Mouse (Mus musculus) midbrain, embryonic 16.5 days (tissue): Measurements from ENCODE around the gene Kdm4d. TPM values are rescaled to one million over a fixed set of nuclear protein-coding genes. Genes with fewer than 3 reads are reported as not detected.

Experiments used
- ATAC-seq: fragments of 200-750 bp; cut with Nextera tagmentation; 2 replicates; pipeline ENCODE4 v1.8.0; 2017; ENCODE audit warnings: moderate TSS enrichment
- H3K27ac ChIP-seq: fragments of 300-500 bp; sonication (generic); 2 replicates; pipeline ENCODE4 v1.5.1; 2014; ENCODE audit warnings: mild to moderate bottlenecking, low read length, mixed read lengths
- H3K27me3 ChIP-seq: fragments of 300-500 bp; sonication (generic); 2 replicates; pipeline ENCODE4 v1.6.1; 2014; ENCODE audit warnings: low read depth, low read length, mixed read lengths; ENCODE audit not compliant: control insufficient read depth, insufficient read depth
- H3K36me3 ChIP-seq: fragments of 300-500 bp; sonication (generic); 2 replicates; pipeline ENCODE4 v1.6.1; 2014; ENCODE audit warnings: mild to moderate bottlenecking, low read length, moderate library complexity, mixed read lengths; ENCODE audit not compliant: control insufficient read depth, insufficient read depth
- H3K4me1 ChIP-seq: fragments of 300-500 bp; sonication (generic); 2 replicates; pipeline ENCODE4 v1.6.1; 2014; ENCODE audit warnings: mild to moderate bottlenecking, low read length, mixed read lengths; ENCODE audit not compliant: control insufficient read depth, insufficient read depth
- H3K4me2 ChIP-seq: fragments of 300-500 bp; sonication (generic); 2 replicates; pipeline ENCODE4 v1.6.1; 2014; ENCODE audit warnings: mild to moderate bottlenecking, low read length, mixed read lengths
- H3K4me3 ChIP-seq: fragments of 300-500 bp; sonication (generic); 2 replicates; pipeline ENCODE4 v1.5.1; 2014; ENCODE audit warnings: low read depth, mild to moderate bottlenecking, low read length, moderate library complexity, mixed read lengths
- H3K9ac ChIP-seq: fragments of 300-500 bp; sonication (generic); 2 replicates; pipeline ENCODE4 v1.6.1; 2014; ENCODE audit warnings: low read depth, low read length, mixed read lengths
- H3K9me3 ChIP-seq: fragments of 300-500 bp; sonication (generic); replicated peaks from 2 replicates; pipeline ENCODE4 v1.6.1; 2014; ENCODE audit warnings: mild to moderate bottlenecking, low read length, mixed read lengths; ENCODE audit not compliant: control insufficient read depth, poor library complexity, severe bottlenecking
- WGBS: fragments of 180-500 bp; shearing (Covaris S2); extraction: QIAGEN DNeasy Blood & Tissue Kit; methylation state at CpG from one replicate; pipeline ENCODE4 v1.1.7; 2014; 5-methylcytosine and 5-hydroxymethylcytosine counted together
- polyA plus RNA-seq: library from polyadenylated mRNA; unstranded; fragments of >200 nt; fragmentation: Nextera tagmentation; extraction: Ambion mirVana; gene quantifications from 2 replicates; pipeline ENCODE4 v1.2.1, GENCODE M21; 2015

Gene Kdm4d
- polyA plus RNA-seq, result 0.63 and 1.3 TPM in 2 replicates

DNA sequence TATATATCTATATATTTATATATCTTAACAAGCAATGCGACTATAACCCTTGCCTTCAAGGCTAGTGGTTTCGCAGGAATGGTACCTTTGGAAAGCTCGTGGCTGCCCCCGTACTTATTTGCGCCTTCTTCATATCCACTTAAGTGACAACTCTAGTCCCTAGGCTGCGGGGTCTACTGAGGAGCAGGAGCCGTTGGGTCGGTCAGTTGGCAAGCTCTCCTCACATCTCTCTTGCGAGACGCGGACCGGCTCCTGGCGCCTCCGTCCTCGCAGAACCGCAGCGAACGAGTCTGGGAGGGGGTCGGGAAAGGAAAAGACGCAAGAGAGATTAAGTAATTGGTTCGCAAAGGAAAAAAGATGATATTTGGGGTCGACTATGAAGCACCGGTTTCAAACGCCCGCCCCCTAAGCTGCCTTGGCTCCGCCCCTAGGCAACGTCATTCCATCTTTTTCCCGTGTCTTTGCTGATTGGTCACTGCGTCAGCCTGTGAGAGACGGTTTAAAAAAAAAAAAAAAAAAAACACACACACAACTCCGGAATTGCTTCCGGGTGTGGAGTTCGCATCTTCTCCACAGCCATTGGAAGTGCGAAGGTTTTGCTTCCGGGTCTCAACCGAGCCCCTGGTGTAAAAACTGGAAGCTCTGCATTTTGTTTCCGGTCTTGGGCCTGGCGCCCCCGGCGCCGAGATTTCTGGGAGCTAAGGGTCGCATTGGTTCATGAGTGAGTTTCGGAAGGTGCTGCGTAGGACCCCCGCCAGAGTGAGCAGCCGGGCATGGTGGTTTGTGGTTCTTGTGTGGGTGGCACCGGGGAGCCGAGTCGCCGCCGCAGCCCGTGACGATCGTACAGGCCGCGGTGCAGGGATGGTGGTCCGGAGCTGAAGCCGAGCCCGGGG is at the start of gene Kdm4d, which contains the start of gene Cwc15:
Gene Kdm4d, minus strand, starts transcription at position 460 of the 893 bp plus-strand sequence.
Gene Cwc15, plus strand, starts transcription at position 595 of the 893 bp plus-strand sequence.
- Histone ChIP-seq H3K36me3 (peaks cover 23% of the 10 kb centered on the region), H3K27ac (peak within 1 kb of the TSS; percentile 78), H3K9me3 (no peaks in the 10 kb centered on the region), H3K4me3 (peak within 1 kb of the TSS; percentile 90), H3K27me3 (no peaks in the 10 kb centered on the region), H3K9ac (peak within 1 kb of the TSS; percentile 86), H3K4me2 (peak within 1 kb of the TSS; percentile 92), H3K4me1 (peaks cover 7% of the 10 kb centered on the region)
- peak; percentile 99 for ATAC-seq
- WGBS, result under 1% methylated on average over 59 of the region's 59 CpGs

DNA sequence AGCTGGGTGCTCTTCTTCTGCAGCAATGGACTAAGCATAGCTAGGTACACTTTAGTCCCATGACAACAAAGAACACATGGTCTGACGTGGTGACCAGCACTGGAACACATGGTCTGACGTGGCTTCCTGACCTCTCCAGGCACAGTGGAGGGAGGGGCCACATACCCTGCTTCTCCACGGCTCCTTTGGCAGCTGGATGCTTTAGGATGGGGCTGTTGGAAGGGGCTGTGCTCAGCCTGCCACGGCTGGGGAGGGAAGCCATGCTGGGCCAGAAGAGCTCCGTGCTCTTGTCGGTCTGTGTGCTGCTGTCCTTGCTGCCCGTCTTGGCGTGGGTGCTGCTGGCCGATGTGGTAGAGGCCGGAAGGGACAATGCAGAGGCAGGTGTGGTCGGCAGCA is 48.1 kb upstream of the Kdm4d start:
- no peak overlapping the region for H3K9ac ChIP-seq
- no peak overlapping the region for H3K27ac ChIP-seq
- no peaks in the 10 kb centered on the region for H3K27me3 ChIP-seq
- WGBS, result 84% methylated on average over 11 of the region's 11 CpGs
- no peak overlapping the region for H3K4me3 ChIP-seq
- H3K4me2 ChIP-seq, result no peak overlapping the region
- no peak for ATAC-seq
- no peaks in the 10 kb centered on the region for H3K9me3 ChIP-seq
- peaks cover 15% of the 10 kb centered on the region for H3K36me3 ChIP-seq
- no peaks in the 10 kb centered on the region for H3K4me1 ChIP-seq

DNA sequence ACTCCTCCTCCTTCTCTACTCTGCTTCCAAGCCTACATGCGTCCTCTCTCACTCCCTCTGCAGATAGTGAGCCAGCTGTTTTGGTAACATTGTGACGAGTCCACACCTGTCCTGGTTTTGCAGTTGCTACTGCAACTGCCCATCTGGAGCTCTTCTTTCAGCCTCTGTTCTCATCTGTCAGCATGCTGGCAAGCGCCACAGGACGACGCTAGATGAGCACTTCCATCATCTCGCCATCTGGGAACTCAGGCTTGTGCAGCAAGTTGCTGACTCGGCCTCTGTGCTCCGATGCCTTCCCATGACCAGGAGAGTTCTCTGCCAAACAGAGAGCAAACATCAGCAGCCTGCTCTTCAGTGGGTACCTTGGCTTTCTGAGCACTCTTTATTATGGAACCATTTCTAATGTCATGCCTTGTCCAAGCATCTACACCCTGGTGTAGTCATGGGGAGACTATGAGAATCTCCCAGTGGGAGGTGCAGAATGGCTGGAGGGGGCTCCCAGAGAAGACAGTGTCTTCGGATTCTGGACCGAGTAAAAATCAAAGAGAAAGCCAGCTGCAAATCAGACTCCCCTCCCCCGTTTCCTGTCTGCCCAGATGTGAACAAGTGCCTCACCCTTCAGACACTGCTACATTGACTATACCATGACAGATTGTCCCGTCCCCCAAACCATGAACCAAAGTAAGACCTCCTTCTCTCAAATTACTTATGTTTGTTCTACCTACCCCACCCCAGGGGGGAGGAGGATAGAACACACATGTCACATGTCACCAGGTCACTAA is 47.5 kb upstream of the Kdm4d start:
- H3K36me3 ChIP-seq, result peaks cover 17% of the 10 kb centered on the region
- 88% methylated on average over 12 of the region's 12 CpGs for WGBS
- no peak overlapping the region for H3K9ac ChIP-seq
- no peaks in the 10 kb centered on the region for H3K4me1 ChIP-seq
- no peak for ATAC-seq
- no peak overlapping the region for H3K27ac ChIP-seq
- no peak overlapping the region for H3K4me3 ChIP-seq
- H3K27me3 ChIP-seq, result no peaks in the 10 kb centered on the region
- H3K4me2 ChIP-seq, result no peak overlapping the region
- no peaks in the 10 kb centered on the region for H3K9me3 ChIP-seq

DNA sequence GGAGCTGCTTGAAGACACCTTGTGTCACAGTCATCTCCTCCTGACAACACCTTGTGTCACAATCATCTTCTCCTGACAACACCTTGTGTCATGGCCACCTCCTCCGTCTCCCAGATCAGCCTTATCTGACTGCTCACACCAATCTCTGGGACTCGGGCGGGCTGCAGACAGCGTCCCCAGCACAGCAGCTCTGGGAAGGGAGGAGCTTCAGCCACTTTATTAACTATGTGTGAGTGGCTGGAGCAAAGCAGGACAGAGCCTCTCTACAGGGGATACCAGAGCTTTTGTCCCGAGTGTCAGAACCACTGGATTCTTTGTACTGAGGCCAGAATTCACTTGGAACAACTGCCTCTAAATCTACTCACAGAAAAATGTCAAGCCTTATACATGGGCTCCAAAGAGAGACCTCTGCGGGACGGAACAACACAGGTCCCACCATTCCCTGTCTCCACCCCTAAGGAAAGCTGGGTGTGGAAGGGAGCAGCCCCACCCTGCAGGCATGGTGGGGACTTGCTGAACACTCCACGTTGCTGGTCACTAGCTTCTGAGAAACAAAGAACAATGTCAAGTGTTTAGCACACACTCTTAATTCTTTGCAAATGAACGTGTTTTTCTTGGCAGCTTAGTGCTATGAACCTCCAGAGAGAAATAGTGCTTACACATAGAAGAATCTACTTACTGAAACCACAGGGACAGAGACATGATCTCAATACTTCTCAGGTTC is 43.9 kb upstream of the Kdm4d start:
- Histone ChIP-seq H3K4me1 (no peaks in the 10 kb centered on the region), H3K27me3 (no peaks in the 10 kb centered on the region), H3K36me3 (peaks cover 13% of the 10 kb centered on the region), H3K9me3 (no peaks in the 10 kb centered on the region), H3K27ac (no peak overlapping the region), H3K4me2 (no peak overlapping the region), H3K9ac (no peak overlapping the region), H3K4me3 (no peak overlapping the region)
- 64% methylated on average over 9 of the region's 9 CpGs for WGBS
- ATAC-seq, result no peak

DNA sequence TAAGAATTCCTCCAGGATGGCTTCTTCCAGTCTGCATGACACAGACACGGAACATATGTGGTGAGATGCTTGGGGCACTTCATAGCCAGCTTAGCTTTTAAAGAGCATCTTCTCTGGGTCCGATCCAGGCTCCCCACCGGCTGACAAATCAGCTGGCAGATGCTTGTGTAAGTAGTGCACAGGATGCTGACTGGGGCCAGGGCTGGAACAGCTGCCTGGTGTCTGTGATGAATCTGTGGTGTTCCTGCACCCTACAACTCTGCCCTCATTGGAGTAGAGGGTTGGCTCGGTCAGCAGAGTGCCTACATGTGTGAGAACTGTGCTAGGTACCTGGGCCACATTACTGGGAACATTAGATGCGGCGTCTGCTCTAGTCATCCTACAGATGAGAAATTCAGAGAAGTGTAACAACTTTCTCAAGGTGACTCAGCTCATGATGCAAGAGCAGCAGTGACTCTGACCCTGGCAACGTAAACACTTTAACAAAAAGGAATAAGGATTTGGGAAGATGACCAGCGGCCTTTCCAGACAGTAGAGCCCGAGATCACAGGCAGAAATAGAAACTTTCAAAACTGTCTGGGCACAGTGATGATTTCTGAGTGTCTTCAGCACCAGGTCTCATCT is 34.7 kb upstream of the Kdm4d start:
- H3K27me3 ChIP-seq, result no peaks in the 10 kb centered on the region
- H3K4me3 ChIP-seq, result no peak overlapping the region
- H3K4me1 ChIP-seq, result no peaks in the 10 kb centered on the region; the same call in 1 of the 2 replicates
- 87% methylated on average over 9 of the region's 9 CpGs for WGBS
- no peak overlapping the region for H3K4me2 ChIP-seq
- no peaks in the 10 kb centered on the region for H3K9me3 ChIP-seq
- no peak overlapping the region for H3K9ac ChIP-seq
- H3K36me3 ChIP-seq, result no peaks in the 10 kb centered on the region
- no peak overlapping the region for H3K27ac ChIP-seq
- ATAC-seq, result no peak

DNA sequence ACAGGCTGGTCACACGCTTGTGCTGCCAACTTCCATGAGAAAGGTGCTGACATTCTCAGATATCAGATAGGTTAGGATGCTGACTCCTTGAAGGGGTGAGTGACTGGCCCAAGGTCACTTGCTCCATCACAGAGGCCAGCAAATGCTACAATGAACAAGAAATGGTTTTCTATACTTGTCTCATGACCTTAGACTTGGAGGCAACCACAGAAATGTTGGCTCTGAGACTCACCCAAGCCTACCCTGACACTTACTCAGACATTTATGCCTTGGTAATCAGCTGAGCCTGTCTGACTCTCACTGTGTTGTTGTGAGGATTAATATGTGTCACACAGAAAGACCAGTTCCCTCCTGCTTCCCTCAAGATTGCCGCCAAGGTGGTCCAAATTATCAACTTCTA is 33.4 kb upstream of the Kdm4d start:
- no peak overlapping the region for H3K4me2 ChIP-seq
- no peak overlapping the region for H3K4me3 ChIP-seq
- no peaks in the 10 kb centered on the region; the same call in 1 of the 2 replicates for H3K4me1 ChIP-seq
- no peaks in the 10 kb centered on the region for H3K27me3 ChIP-seq
- no peak for ATAC-seq
- H3K9ac ChIP-seq, result no peak overlapping the region
- 93% methylated on average over 2 of the region's 2 CpGs for WGBS
- H3K36me3 ChIP-seq, result no peaks in the 10 kb centered on the region
- no peak overlapping the region for H3K27ac ChIP-seq
- H3K9me3 ChIP-seq, result no peaks in the 10 kb centered on the region

DNA sequence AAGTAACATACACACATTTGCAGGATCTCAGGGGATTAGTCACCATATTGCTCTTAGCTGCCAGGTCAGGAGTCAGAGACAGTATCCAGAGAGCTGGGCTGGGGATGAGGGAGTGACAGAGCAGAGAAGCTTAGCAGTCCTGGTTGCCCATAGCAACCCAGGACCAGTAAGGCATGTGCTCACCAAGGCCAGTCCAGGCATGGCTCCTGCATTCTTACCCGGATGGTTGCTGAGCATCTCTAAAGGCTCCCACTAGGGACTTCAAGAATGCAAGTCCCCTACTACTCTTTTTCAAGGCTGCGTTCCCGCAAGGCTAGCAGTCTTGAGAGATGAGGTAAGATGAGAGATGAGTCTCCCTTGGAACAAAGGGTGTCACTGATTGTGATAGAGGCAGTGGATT is 32.0 kb upstream of the Kdm4d start:
- Histone ChIP-seq H3K4me3 (no peak overlapping the region), H3K4me2 (no peak overlapping the region), H3K9me3 (no peaks in the 10 kb centered on the region), H3K4me1 (no peaks in the 10 kb centered on the region; the same call in 1 of the 2 replicates), H3K36me3 (no peaks in the 10 kb centered on the region), H3K9ac (no peak overlapping the region), H3K27me3 (no peaks in the 10 kb centered on the region), H3K27ac (no peak overlapping the region)
- peak; percentile 91 for ATAC-seq
- 12% methylated on average over 3 of the region's 3 CpGs for WGBS

DNA sequence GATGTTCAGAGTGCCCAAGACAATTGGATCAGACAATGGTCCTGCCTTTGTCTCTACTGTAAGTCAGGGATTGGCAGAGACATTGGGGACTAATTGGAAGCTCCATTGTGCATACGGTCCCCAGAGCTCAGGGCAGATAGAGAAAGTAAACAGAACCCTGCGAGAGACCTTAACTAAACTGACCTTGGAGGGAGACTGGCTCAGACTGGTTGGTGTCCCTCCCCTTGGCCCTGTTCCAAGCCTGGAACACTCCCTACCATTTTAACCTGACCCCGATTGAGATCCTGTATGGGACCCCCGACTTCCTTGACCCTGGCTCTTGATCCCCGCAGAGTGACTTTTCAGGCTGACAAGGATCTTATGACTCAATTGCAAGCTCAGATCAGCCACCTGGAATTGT is 29.7 kb upstream of the Kdm4d start:
- H3K4me2 ChIP-seq, result no peak overlapping the region
- H3K27me3 ChIP-seq, result no peaks in the 10 kb centered on the region
- no peak overlapping the region for H3K27ac ChIP-seq
- no peak for ATAC-seq
- WGBS, result 73% methylated on average over 5 of the region's 5 CpGs
- H3K9me3 ChIP-seq, result no peaks in the 10 kb centered on the region
- H3K4me1 ChIP-seq, result no peaks in the 10 kb centered on the region; the same call in 1 of the 2 replicates
- H3K36me3 ChIP-seq, result no peaks in the 10 kb centered on the region
- no peak overlapping the region for H3K9ac ChIP-seq
- no peak overlapping the region for H3K4me3 ChIP-seq
